Mouse (Mus musculus): ENCODE measurements at regions not wholly inside any gene's neighbourhood (a gene's known extent, or its start where the extent isn't known, plus 50 kb on each side); places are given as distances from the start of the nearest gene placed in this dataset.

- 74% methylated on average over 10 of the region's 10 CpGs for WGBS (ENCODE audit: insufficient replicate concordance)
- H3K4me3 ChIP-seq (ENCODE audit: low read depth, low read length) = no peak overlapping the region
- ATAC-seq (ENCODE audit: low read depth) = no peak
Observed at GRCm38 (mm10) chr13:28461281-28461680, 204.0 kb downstream of the Gm11361 start.

GRCm38 (mm10) chr13:28457403-28457802 is 200.1 kb downstream of the Gm11361 start:
- Histone ChIP-seq H3K4me2 (ENCODE audit: low read depth, low read length) (no peak overlapping the region), H3K9ac (ENCODE audit: low read depth, low read length) (no peak overlapping the region), H3K27me3 (ENCODE audit: control insufficient read depth, insufficient read depth, low read depth, low read length) (no peaks in the 10 kb centered on the region), H3K4me1 (ENCODE audit: control insufficient read depth, low read depth, low read length) (no peaks in the 10 kb centered on the region), H3K36me3 (ENCODE audit: control insufficient read depth, insufficient read depth) (no peaks in the 10 kb centered on the region), H3K27ac (ENCODE audit: low read length) (no peak overlapping the region), H3K9me3 (replicated peaks; ENCODE audit: control insufficient read depth, low read length) (no peaks in the 10 kb centered on the region), H3K4me3 (ENCODE audit: low read depth, low read length) (no peak overlapping the region)
- 49% methylated on average over 3 of the region's 3 CpGs for WGBS (ENCODE audit: insufficient replicate concordance)
- ATAC-seq (ENCODE audit: low read depth) = no peak

More at GRCm38 (mm10) chr13:28461281-28461680, 204.0 kb downstream of the Gm11361 start:
- Histone ChIP-seq H3K9ac (ENCODE audit: low read depth, low read length) (no peak overlapping the region), H3K36me3 (ENCODE audit: control insufficient read depth, insufficient read depth) (no peaks in the 10 kb centered on the region), H3K9me3 (replicated peaks; ENCODE audit: control insufficient read depth, low read length) (no peaks in the 10 kb centered on the region), H3K27ac (ENCODE audit: low read length) (no peak overlapping the region), H3K4me2 (ENCODE audit: low read depth, low read length) (no peak overlapping the region), H3K4me1 (ENCODE audit: control insufficient read depth, low read depth, low read length) (no peaks in the 10 kb centered on the region), H3K27me3 (ENCODE audit: control insufficient read depth, insufficient read depth, low read depth, low read length) (no peaks in the 10 kb centered on the region)

DNA sequence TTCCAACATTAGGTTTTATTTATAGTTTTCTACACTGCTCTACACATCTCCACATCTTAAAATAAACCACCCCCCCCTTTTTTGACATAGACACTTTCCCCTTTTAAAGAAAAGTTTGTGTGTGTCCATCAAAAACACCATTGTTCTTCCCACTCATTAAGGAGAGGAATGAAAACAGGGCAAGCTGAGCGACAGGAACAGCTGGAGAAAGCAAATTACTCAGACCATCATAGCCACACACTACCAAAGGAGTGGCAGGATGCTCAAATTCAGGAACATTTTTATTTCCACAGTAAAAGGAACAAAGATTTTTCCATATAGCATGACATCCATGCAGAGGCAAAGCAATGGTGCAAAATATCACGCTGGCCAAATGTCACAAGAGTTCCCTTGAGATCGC is 198.6 kb downstream of the Gm11361 start:
- no peak for ATAC-seq (ENCODE audit: low read depth)
- no peak overlapping the region for H3K4me2 ChIP-seq (ENCODE audit: low read depth, low read length)
- 71% methylated on average over 3 of the region's 3 CpGs for WGBS (ENCODE audit: insufficient replicate concordance)
- no peaks in the 10 kb centered on the region for H3K36me3 ChIP-seq (ENCODE audit: control insufficient read depth, insufficient read depth)
- H3K27ac ChIP-seq (ENCODE audit: low read length) = no peak overlapping the region
- H3K9me3 ChIP-seq (replicated peaks; ENCODE audit: control insufficient read depth, low read length) = no peaks in the 10 kb centered on the region
- no peak overlapping the region for H3K9ac ChIP-seq (ENCODE audit: low read depth, low read length)
- H3K4me1 ChIP-seq (ENCODE audit: control insufficient read depth, low read depth, low read length) = no peaks in the 10 kb centered on the region
- H3K4me3 ChIP-seq (ENCODE audit: low read depth, low read length) = no peak overlapping the region
- no peaks in the 10 kb centered on the region for H3K27me3 ChIP-seq (ENCODE audit: control insufficient read depth, insufficient read depth, low read depth, low read length)

- no peak for ATAC-seq (ENCODE audit: low read depth)
- 65% methylated on average over 10 of the region's 10 CpGs for WGBS (ENCODE audit: insufficient replicate concordance)
- Histone ChIP-seq H3K4me1 (ENCODE audit: control insufficient read depth, low read depth, low read length) (no peaks in the 10 kb centered on the region), H3K9me3 (replicated peaks; ENCODE audit: control insufficient read depth, low read length) (no peaks in the 10 kb centered on the region), H3K4me2 (ENCODE audit: low read depth, low read length) (no peak overlapping the region), H3K9ac (ENCODE audit: low read depth, low read length) (no peak overlapping the region), H3K36me3 (ENCODE audit: control insufficient read depth, insufficient read depth) (no peaks in the 10 kb centered on the region), H3K27me3 (ENCODE audit: control insufficient read depth, insufficient read depth, low read depth, low read length) (no peaks in the 10 kb centered on the region), H3K27ac (ENCODE audit: low read length) (no peak overlapping the region), H3K4me3 (ENCODE audit: low read depth, low read length) (no peak overlapping the region)
Observed at GRCm38 (mm10) chr13:28455016-28455415, 197.7 kb downstream of the Gm11361 start.

DNA sequence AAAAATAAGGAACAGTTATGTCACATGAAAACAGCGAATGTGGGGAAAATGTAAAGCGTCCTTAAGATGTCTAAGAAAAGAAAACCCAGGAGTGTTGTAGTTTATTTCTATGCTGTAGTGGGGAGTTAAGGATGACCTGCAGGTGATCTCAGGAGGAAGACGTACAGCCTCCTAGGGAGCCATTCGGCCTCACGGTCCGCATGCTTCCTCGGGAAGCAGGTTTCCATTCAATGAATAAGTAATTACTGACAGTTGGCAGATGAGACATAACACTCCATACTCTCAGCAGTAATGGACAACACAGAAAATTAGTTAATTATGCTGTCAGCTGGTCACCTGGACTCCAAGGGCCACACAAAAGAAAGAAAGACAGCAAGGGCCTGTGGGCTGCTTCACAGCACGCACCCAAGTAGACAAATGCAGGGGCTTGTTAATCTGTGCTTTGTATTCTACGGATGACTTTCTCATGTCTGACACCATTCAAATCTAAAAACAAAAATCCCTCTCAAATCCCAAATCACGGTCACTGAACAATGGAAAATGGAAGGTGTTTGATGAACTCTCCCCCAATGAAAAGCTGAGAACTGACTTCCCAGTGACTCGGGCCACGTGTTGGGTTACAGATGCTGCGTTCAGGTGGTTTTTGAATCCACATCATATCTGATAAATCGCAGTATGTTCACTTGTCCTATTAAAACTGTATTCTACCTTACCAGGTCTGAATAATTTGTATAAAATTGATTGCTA is 193.5 kb downstream of the Gm11361 start:
- Histone ChIP-seq H3K9me3 (replicated peaks; ENCODE audit: control insufficient read depth, low read length) (no peaks in the 10 kb centered on the region), H3K4me2 (ENCODE audit: low read depth, low read length) (no peak overlapping the region), H3K27me3 (ENCODE audit: control insufficient read depth, insufficient read depth, low read depth, low read length) (no peaks in the 10 kb centered on the region), H3K4me1 (ENCODE audit: control insufficient read depth, low read depth, low read length) (no peaks in the 10 kb centered on the region), H3K27ac (ENCODE audit: low read length) (no peak overlapping the region), H3K9ac (ENCODE audit: low read depth, low read length) (no peak overlapping the region), H3K4me3 (ENCODE audit: low read depth, low read length) (no peak overlapping the region), H3K36me3 (ENCODE audit: control insufficient read depth, insufficient read depth) (no peaks in the 10 kb centered on the region)
- no peak for ATAC-seq (ENCODE audit: low read depth)
- 76% methylated on average over 14 of the region's 14 CpGs for WGBS (ENCODE audit: insufficient replicate concordance)

DNA sequence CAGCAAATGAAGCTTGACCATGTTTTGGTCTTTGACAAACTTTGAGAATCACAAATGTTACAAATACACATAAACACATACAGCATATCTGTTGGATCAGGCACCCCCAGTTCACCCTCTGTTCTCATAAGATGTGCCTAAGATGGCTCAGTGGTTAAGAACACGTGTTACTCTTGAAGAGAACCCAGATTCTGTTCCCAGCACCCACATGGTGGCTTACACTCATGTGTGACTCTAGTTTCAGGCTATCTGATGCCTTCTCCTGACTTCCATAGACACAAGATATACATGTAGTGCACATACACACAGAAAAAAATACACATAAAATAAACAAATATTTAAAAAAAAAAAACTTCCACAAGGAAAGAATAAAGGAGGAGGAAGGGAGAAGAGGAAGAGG is 191.7 kb downstream of the Gm11361 start:
- Histone ChIP-seq H3K9me3 (replicated peaks; ENCODE audit: control insufficient read depth, low read length) (no peaks in the 10 kb centered on the region), H3K4me1 (ENCODE audit: control insufficient read depth, low read depth, low read length) (no peaks in the 10 kb centered on the region), H3K9ac (ENCODE audit: low read depth, low read length) (no peak overlapping the region), H3K27ac (ENCODE audit: low read length) (no peak overlapping the region), H3K36me3 (ENCODE audit: control insufficient read depth, insufficient read depth) (no peaks in the 10 kb centered on the region), H3K4me3 (ENCODE audit: low read depth, low read length) (no peak overlapping the region), H3K27me3 (ENCODE audit: control insufficient read depth, insufficient read depth, low read depth, low read length) (no peaks in the 10 kb centered on the region), H3K4me2 (ENCODE audit: low read depth, low read length) (no peak overlapping the region)
- ATAC-seq (ENCODE audit: low read depth) = no peak
- 53% methylated on average over 1 of the region's 1 CpGs for WGBS (ENCODE audit: insufficient replicate concordance)

- H3K4me3 ChIP-seq (ENCODE audit: low read depth, low read length) = no peak overlapping the region
- no peaks in the 10 kb centered on the region for H3K36me3 ChIP-seq (ENCODE audit: control insufficient read depth, insufficient read depth)
- no peak overlapping the region for H3K27ac ChIP-seq (ENCODE audit: low read length)
- no peak overlapping the region for H3K4me2 ChIP-seq (ENCODE audit: low read depth, low read length)
- no peaks in the 10 kb centered on the region for H3K9me3 ChIP-seq (replicated peaks; ENCODE audit: control insufficient read depth, low read length)
- H3K9ac ChIP-seq (ENCODE audit: low read depth, low read length) = no peak overlapping the region
- H3K4me1 ChIP-seq (ENCODE audit: control insufficient read depth, low read depth, low read length) = no peaks in the 10 kb centered on the region
- ATAC-seq (ENCODE audit: low read depth) = no peak
- no peaks in the 10 kb centered on the region for H3K27me3 ChIP-seq (ENCODE audit: control insufficient read depth, insufficient read depth, low read depth, low read length)
Observed at GRCm38 (mm10) chr13:28442250-28442649, 184.9 kb downstream of the Gm11361 start.

- H3K36me3 ChIP-seq (ENCODE audit: control insufficient read depth, insufficient read depth) = no peaks in the 10 kb centered on the region
- no peak overlapping the region for H3K27ac ChIP-seq (ENCODE audit: low read length)
- peak; percentile 56 for ATAC-seq (ENCODE audit: low read depth)
- H3K4me3 ChIP-seq (ENCODE audit: low read depth, low read length) = no peak overlapping the region
- WGBS (ENCODE audit: insufficient replicate concordance) = 34% methylated on average over 2 of the region's 2 CpGs
- no peaks in the 10 kb centered on the region for H3K27me3 ChIP-seq (ENCODE audit: control insufficient read depth, insufficient read depth, low read depth, low read length)
- no peaks in the 10 kb centered on the region for H3K4me1 ChIP-seq (ENCODE audit: control insufficient read depth, low read depth, low read length)
- no peak overlapping the region for H3K4me2 ChIP-seq (ENCODE audit: low read depth, low read length)
- no peaks in the 10 kb centered on the region for H3K9me3 ChIP-seq (replicated peaks; ENCODE audit: control insufficient read depth, low read length)
- no peak overlapping the region for H3K9ac ChIP-seq (ENCODE audit: low read depth, low read length)
Observed at GRCm38 (mm10) chr13:28433445-28433844, 176.1 kb downstream of the Gm11361 start.

GRCm38 (mm10) chr13:28432017-28432416 is 174.7 kb downstream of the Gm11361 start:
- H3K4me3 ChIP-seq (ENCODE audit: low read depth, low read length) = no peak overlapping the region
- H3K4me2 ChIP-seq (ENCODE audit: low read depth, low read length) = no peak overlapping the region
- no peak for ATAC-seq (ENCODE audit: low read depth)
- H3K4me1 ChIP-seq (ENCODE audit: control insufficient read depth, low read depth, low read length) = no peaks in the 10 kb centered on the region
- no peak overlapping the region for H3K9ac ChIP-seq (ENCODE audit: low read depth, low read length)
- no peak overlapping the region for H3K27ac ChIP-seq (ENCODE audit: low read length)
- H3K9me3 ChIP-seq (replicated peaks; ENCODE audit: control insufficient read depth, low read length) = no peaks in the 10 kb centered on the region
- H3K27me3 ChIP-seq (ENCODE audit: control insufficient read depth, insufficient read depth, low read depth, low read length) = no peaks in the 10 kb centered on the region; the same call in 1 of the 2 replicates
- WGBS (ENCODE audit: insufficient replicate concordance) = 70% methylated on average over 2 of the region's 2 CpGs
- H3K36me3 ChIP-seq (ENCODE audit: control insufficient read depth, insufficient read depth) = no peaks in the 10 kb centered on the region
